Mouse (Mus musculus) neutrophil, adult 65 days (primary cell): Measurements from ENCODE around the gene Gemin2. TPM values are rescaled to one million over a fixed set of nuclear protein-coding genes. Genes with fewer than 3 reads are reported as not detected.

Experiments used
- total RNA-seq: library from RNA; stranded (reverse); gene quantifications from 2 replicates; pipeline ENCODE4 v1.2.4, GENCODE M21; 2023

Gene Gemin2
- total RNA-seq = 7.3 and 7.5 TPM in 2 replicates

DNA sequence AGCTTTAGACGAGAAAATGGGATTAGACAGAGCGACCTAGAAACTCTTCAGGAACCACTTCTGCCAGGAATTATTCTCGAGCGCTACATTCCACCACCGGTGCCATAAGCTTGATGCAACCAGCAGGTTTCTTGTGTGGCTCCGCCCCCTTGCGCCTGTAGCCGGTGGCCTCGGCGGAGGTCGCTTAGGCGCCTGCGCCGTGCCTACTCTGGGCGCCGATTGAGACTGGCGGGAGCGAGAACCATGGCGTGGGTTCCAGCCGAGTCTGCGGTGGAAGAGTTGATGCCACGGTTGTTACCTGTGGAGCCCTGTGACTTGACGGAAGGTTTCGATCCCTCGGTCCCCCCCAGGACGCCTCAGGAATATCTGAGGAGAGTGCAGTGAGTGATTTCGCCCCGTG lies at the start of gene Gemin2:
TSS of gene Gemin2 (plus strand) at position 160 of the 400 bp plus-strand sequence.

DNA sequence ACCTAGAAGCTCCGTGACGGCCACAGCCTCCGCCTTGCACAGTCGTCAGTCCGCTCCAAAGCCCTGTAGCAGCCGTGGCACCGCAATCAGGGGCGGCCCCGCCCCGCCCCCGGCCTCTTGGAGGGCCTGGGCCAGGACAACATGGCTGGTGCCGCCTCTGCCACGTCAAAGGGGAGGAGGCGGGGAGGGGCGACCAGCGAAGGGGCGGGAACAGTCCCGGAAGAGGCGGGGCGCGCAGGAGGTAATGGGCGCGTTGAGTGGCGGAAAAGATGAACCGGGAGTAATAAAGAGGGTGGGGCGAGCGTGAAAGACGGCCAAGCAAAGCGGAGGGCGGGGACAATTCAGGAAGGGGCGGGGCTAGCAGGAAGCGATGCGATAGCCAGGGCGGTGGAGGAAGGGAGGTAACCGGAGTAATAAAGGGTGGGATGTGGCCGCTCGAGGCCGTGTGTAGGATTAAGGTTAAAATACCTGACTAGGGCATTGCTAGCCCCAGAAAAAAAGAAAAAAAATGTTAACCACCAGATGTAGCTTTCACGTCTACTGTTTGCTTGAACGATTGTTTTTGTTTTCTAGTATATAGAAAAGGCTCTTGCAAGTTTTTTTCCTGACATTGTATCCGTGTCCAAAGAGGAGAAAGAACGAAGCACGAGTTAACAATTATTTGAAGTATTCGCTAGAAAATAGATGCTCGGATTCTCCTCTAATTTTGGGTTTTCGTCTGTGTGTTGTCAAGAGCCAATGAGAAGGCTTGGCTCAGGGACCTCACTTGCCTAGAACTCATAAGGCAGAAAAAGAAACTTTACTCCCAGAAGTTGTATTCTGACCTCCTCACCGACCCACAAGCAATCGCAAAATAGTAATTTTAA lies 1.1 kb upstream of the Gemin2 start, which contains the start of gene Sec23a:
TSS of gene Sec23a (minus strand) at position 174 of the 866 bp plus-strand sequence.

DNA sequence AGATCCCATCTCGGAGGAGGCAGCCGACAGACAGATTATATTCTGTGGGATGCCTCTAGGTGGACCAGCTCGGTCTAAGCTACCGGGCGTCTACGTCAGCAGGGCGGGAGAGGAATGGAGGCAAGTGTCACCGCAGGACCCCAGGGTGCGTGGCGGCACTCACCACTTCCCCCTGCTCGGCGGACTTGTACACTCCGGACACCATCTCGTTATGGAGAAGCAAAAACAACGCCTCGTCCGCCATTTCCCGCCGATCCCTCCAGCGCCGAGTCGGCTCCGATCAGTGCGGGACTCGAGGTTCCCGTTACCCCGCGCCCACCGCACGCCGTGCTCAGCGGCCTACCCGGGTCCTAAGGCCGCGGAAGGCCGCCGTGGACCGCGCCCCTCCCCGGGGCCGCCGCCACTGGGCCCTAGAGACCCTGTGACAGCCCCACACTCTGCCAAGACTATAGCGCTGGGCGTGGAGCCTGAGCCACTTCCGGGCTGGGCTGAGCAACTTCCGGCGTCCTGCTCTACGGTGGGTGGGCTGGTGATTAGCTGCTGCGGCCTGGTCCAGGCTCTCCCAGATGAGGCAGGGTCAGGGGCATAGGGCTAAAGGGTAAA lies 47.9 kb downstream of the Gemin2 start, which contains the start of gene Trappc6b:
TSS of gene Trappc6b (minus strand) at position 480 of the 603 bp plus-strand sequence.

DNA sequence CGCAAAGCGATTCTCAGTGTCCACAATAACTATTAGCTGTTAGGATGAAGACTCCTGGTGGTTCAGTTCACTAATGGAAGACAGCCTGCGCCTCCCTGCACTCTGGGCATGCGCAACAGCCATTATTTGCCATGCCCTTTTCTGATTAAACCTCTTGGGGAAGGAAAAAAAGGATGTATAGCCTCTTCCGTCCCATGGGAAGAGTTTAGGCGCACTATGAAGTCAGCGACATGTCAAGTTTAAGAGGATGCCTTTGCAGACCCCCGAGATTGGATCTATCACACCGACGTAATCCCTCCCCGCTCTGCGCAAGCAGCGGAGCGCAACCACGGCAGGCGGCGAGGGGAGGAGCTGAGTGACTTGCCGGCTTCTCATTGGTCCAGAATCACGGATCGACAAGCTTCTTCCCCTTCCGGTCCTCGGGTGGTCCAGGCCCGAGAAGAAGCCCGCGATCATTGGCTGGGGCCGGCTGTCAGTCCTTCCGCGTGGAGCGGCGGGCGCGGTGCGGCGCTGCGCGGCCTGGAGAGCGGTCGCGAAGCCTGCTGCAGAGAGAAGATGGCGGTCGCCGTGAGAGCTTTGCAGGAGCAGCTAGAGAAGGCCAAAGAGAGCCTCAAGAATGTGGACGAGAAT lies 53.4 kb downstream of the Gemin2 start, which contains the start of gene Pnn:
TSS of gene Pnn (plus strand) at position 437 of the 630 bp plus-strand sequence.

Other genes starting within 250 kb of the Gemin2 start
- gene Sec23a, start 1.4 kb upstream of the Gemin2 start, total RNA-seq = 17.9 and 22.7 TPM in 2 replicates
- gene Trappc6b, start 48.1 kb downstream of the Gemin2 start, total RNA-seq = 36.2 and 40.2 TPM in 2 replicates
- 33.3 and 55.4 TPM in 2 replicates for gene Pnn, start 53.5 kb downstream of the Gemin2 start, total RNA-seq
- 109 and 130 TPM in 2 replicates for gene Mia2, start 82.4 kb downstream of the Gemin2 start, total RNA-seq
- gene Fbxo33, start 206.3 kb downstream of the Gemin2 start, total RNA-seq = 67.0 and 81.4 TPM in 2 replicates